Mouse (Mus musculus) erythroblast, embryonic 14.5 days (primary cell): ENCODE data around the gene Rpl38. TPM values are rescaled to one million over a fixed set of nuclear protein-coding genes. Genes with fewer than 3 reads are reported as not detected.
A peak's percentile ranks its signal among the peaks of the same experiment; 100 is the strongest.

ENCODE experiments used
- H3K27me3 ChIP-seq: 2 replicates; pipeline ENCODE4 v1.6.1; 2012; ENCODE audit warnings: inconsistent platforms; ENCODE audit not compliant: control insufficient read depth
- H3K36me3 ChIP-seq: 2 replicates; pipeline ENCODE4 v1.6.1; 2012; ENCODE audit warnings: mild to moderate bottlenecking, inconsistent platforms; ENCODE audit not compliant: control insufficient read depth
- H3K4me1 ChIP-seq: 2 replicates; pipeline ENCODE4 v1.6.1; 2012; ENCODE audit warnings: inconsistent platforms; ENCODE audit not compliant: control insufficient read depth
- H3K4me3 ChIP-seq: replicated peaks from 2 replicates; pipeline ENCODE3; 2012; ENCODE audit warnings: moderate library complexity, mild to moderate bottlenecking, inconsistent platforms
- H3K9me3 ChIP-seq: 2 replicates; pipeline ENCODE4 v1.6.1; 2012; ENCODE audit warnings: low read length, inconsistent platforms, mixed read lengths; ENCODE audit not compliant: control insufficient read depth
- GATA1 ChIP-seq: IDR thresholded peaks from 2 replicates; pipeline ENCODE4 v1.6.1; 2012; ENCODE audit warnings: low read length, inconsistent platforms, mixed read lengths
- TAL1 ChIP-seq: IDR thresholded peaks from 3 replicates; pipeline ENCODE4 v1.6.1; 2012; ENCODE audit warnings: low read length, inconsistent platforms, mixed read lengths
- polyA plus RNA-seq: library from polyadenylated mRNA; stranded (reverse); fragments of >175 nt; gene quantifications from 2 replicates; pipeline ENCODE4 v1.2.3, GENCODE M21; 2012

The Rpl38 gene
- polyA plus RNA-seq, result 33.9 and 35.2 TPM in 2 replicates

GRCm38 (mm10) chr11:114668301-114668710 is at the start of gene Rpl38:
Rpl38 (plus strand) TSS chr11:114668524.
- H3K4me3 ChIP-seq, result peak within 1 kb of the TSS; percentile 73
- peaks cover 33% of the 10 kb centered on the region for H3K4me1 ChIP-seq
- no peak for TF ChIP-seq GATA1
- no peak for TF ChIP-seq TAL1
- peaks cover 42% of the 10 kb centered on the region for H3K36me3 ChIP-seq
- H3K27me3 ChIP-seq, result peaks cover 14% of the 10 kb centered on the region
- H3K9me3 ChIP-seq, result no peaks in the 10 kb centered on the region

DNA sequence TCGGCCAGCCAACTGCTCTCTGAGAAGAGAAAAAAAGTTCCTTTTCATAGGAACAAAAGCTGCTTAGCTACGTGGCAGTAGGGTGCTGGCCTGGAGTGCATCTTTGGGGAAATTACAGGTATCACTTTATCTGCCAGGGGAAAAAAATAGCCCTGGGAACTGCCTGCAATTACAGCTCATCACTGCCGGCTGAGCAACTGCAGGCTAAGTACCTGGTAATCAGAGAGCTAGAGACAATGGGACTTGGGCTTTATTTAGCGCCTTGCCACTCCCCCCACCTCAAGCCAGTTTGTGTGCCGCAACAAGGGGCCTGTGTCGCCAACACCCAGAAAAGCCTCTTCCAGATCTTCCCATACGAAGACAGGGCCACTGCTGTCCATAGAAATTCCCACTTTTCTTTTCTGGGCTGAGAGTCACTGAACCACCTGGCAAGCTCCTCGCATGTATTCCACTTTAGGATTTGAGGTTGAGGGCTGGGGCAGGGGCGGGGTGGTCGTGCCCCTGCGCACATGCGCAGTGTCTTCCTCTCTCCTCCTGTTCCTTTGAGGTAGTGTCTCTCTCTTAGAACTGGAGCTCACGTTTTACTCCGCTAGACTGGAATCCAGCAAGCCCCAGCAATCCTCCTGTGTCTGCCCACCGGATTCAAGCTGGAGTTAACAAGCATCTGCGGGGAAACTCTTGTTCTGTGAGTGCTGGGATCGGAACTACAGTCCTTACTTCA is 49.5 kb upstream of the Rpl38 start:
- no peak for TF ChIP-seq TAL1
- TF ChIP-seq GATA1, result no peak
- Histone ChIP-seq H3K9me3 (no peaks in the 10 kb centered on the region), H3K4me1 (no peaks in the 10 kb centered on the region)

GRCm38 (mm10) chr11:114626071-114626690 is 42.1 kb upstream of the Rpl38 start:
- H3K27me3 ChIP-seq, result no peaks in the 10 kb centered on the region

More for the DNA sequence above, 49.5 kb upstream of the Rpl38 start:
- no peaks in the 10 kb centered on the region for H3K36me3 ChIP-seq
- no peaks in the 10 kb centered on the region for H3K27me3 ChIP-seq
- H3K4me3 ChIP-seq, result no peak overlapping the region

DNA sequence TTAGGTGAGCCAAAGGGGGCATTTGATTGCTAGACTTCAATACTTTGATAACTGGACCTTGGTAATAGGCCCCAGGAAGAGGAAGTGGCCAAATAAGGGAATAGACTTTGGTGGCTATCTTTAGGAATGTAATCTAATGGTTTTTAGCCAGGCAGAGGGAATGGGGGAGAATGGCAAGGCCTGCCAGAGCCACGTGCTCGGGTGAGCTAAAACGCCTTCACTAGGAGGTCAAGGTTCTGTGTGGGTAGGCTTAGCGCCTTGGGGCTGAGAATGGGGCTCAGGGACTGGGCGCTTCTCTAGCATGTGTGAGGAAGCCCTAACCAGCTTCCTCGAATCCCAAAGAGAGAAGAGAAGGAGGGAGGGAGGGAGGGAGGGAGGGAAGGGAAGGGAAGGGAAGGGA is 41.3 kb upstream of the Rpl38 start:
- Histone ChIP-seq H3K27me3 (no peaks in the 10 kb centered on the region), H3K4me1 (no peaks in the 10 kb centered on the region), H3K9me3 (peaks cover 8% of the 10 kb centered on the region), H3K36me3 (no peaks in the 10 kb centered on the region), H3K4me3 (no peak overlapping the region)
- TF ChIP-seq GATA1, result no peak
- TF ChIP-seq TAL1, result no peak

More at GRCm38 (mm10) chr11:114626071-114626690, 42.1 kb upstream of the Rpl38 start:
- no peaks in the 10 kb centered on the region for H3K4me1 ChIP-seq
- H3K4me3 ChIP-seq, result no peak overlapping the region
- TF ChIP-seq GATA1, result no peak
- no peak for TF ChIP-seq TAL1
- no peaks in the 10 kb centered on the region for H3K36me3 ChIP-seq
- peaks cover 8% of the 10 kb centered on the region for H3K9me3 ChIP-seq

DNA sequence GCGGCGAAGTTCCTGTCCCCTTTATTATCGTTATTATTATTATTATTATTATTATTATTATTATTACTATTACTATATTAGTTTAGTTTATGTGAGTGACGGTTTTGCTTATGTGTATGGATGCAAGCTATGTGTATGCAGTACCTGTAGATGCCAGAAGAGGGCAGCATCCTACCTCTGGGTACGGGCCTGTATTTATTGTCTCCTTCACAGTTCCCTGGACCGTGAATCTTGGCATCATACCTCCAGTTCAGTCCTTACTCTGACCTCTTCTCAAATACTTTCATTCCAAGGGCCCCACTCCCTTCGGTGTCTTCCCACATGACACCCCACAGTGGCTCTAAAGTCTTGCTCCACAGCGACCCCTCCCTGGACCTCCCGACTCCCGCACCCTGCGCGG is 40.3 kb upstream of the Rpl38 start:
- peaks cover 8% of the 10 kb centered on the region for H3K9me3 ChIP-seq
- no peak overlapping the region for H3K4me3 ChIP-seq
- no peak for TF ChIP-seq GATA1
- no peak for TF ChIP-seq TAL1
- H3K4me1 ChIP-seq, result no peaks in the 10 kb centered on the region
- H3K27me3 ChIP-seq, result no peaks in the 10 kb centered on the region
- no peaks in the 10 kb centered on the region for H3K36me3 ChIP-seq

GRCm38 (mm10) chr11:114630044-114630443 is 38.3 kb upstream of the Rpl38 start:
- Histone ChIP-seq H3K36me3 (no peaks in the 10 kb centered on the region), H3K27me3 (no peaks in the 10 kb centered on the region), H3K4me1 (no peaks in the 10 kb centered on the region), H3K4me3 (no peak overlapping the region), H3K9me3 (peaks cover 8% of the 10 kb centered on the region)
- TF ChIP-seq TAL1 (no peak), GATA1 (no peak)

GRCm38 (mm10) chr11:114632266-114632665 is 36.1 kb upstream of the Rpl38 start:
- no peak for TF ChIP-seq GATA1
- no peak for TF ChIP-seq TAL1
- no peaks in the 10 kb centered on the region for H3K4me1 ChIP-seq
- no peak overlapping the region for H3K4me3 ChIP-seq
- H3K36me3 ChIP-seq, result no peaks in the 10 kb centered on the region
- H3K27me3 ChIP-seq, result no peaks in the 10 kb centered on the region; the same call in 1 of the 2 replicates
- peaks cover 8% of the 10 kb centered on the region for H3K9me3 ChIP-seq

GRCm38 (mm10) chr11:114636292-114636691 is 32.0 kb upstream of the Rpl38 start:
- peaks cover 25% of the 10 kb centered on the region for H3K27me3 ChIP-seq
- no peaks in the 10 kb centered on the region for H3K36me3 ChIP-seq
- H3K4me3 ChIP-seq, result no peak overlapping the region
- TF ChIP-seq TAL1 (no peak), GATA1 (no peak)
- no peaks in the 10 kb centered on the region for H3K4me1 ChIP-seq
- H3K9me3 ChIP-seq, result no peaks in the 10 kb centered on the region

- TF ChIP-seq TAL1, result no peak
- no peak for TF ChIP-seq GATA1
- Histone ChIP-seq H3K9me3 (no peaks in the 10 kb centered on the region), H3K4me1 (no peaks in the 10 kb centered on the region), H3K4me3 (no peak overlapping the region), H3K27me3 (peaks cover 25% of the 10 kb centered on the region), H3K36me3 (no peaks in the 10 kb centered on the region)
Measured at GRCm38 (mm10) chr11:114636727-114637505, 31.4 kb upstream of the Rpl38 start.
